Mouse (Mus musculus): ENCODE measurements at regions not wholly inside any gene's neighbourhood (a gene's known extent, or its start where the extent isn't known, plus 50 kb on each side); places are given as distances from the start of the nearest gene placed in this dataset.
A peak's percentile ranks its signal among the peaks of the same experiment; 100 is the strongest.

GRCm38 (mm10) chr19:21037448-21038077 lies 83.6 kb upstream of the Tmc1 start:
- H3K4me3 ChIP-seq (replicated peaks; ENCODE audit: extremely low read depth, low read depth, low read length): no peak overlapping the region
- H3K4me1 ChIP-seq (ENCODE audit: control insufficient read depth, insufficient read depth, low read length): peaks cover 8% of the 10 kb centered on the region
- no peak for TF ChIP-seq POLR2A (IDR thresholded peaks at IDR 0.05; ENCODE audit: borderline replicate concordance, extremely low read depth, low read depth, low read length)
- peak; percentile 72 for TF ChIP-seq CTCF (IDR thresholded peaks at IDR 0.05; ENCODE audit: insufficient read depth, low read length)
- peak; percentile 9 for DNase-seq
- WGBS: 27% methylated on average over 10 of the region's 10 CpGs

DNA sequence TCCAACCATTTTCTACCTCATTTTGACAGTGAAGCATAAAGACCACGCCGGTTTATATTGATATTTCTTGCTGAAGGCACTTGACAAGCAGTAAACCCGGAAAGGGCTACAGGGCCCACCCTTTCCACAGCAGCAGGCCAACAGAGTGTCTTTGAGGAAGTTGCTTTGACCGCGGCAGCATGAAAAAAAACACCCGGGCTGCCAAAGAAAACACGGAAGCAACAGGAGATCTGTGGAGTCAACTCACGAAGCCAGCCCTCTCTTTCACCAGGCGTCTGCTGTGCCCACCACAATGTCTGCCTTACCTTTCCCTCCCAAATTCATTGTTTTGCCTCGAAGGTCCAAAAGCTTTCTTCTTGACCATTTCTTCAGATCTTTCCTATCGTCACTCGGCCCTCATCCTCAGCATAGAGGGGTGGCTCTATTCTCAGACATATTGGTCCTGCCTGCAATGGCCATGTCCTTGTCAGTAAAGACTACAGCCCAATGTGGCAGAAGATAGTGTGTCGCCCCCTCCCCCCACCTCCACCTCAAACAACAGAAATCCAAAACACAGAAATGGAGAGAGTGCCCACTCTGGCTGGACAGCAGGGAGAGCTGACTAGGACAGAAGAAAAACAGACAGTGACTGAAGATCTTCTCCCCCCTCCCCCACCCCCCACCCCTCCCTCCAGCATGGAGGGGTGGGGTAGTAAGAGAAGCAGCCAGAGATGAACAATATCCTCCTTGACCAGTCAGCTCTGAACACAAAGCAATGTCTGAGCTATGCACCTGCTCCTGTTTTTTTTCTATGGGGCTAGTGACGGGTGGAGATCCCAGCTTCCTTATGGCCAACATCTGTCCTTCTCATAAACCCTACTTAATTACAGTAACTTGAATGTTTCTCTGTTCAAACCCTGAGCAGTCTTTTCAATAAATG lies 82.8 kb upstream of the Tmc1 start:
- Histone ChIP-seq H3K4me3 (replicated peaks; ENCODE audit: extremely low read depth, low read depth, low read length) (no peak overlapping the region), H3K4me1 (ENCODE audit: control insufficient read depth, insufficient read depth, low read length) (peaks cover 8% of the 10 kb centered on the region)
- TF ChIP-seq POLR2A (IDR thresholded peaks at IDR 0.05; ENCODE audit: borderline replicate concordance, extremely low read depth, low read depth, low read length) (peak; percentile 27; the same call in 1 of the 2 replicates), CTCF (IDR thresholded peaks at IDR 0.05; ENCODE audit: insufficient read depth, low read length) (no peak)
- WGBS: 36% methylated on average over 14 of the region's 14 CpGs
- peak; percentile 34 for DNase-seq

DNA sequence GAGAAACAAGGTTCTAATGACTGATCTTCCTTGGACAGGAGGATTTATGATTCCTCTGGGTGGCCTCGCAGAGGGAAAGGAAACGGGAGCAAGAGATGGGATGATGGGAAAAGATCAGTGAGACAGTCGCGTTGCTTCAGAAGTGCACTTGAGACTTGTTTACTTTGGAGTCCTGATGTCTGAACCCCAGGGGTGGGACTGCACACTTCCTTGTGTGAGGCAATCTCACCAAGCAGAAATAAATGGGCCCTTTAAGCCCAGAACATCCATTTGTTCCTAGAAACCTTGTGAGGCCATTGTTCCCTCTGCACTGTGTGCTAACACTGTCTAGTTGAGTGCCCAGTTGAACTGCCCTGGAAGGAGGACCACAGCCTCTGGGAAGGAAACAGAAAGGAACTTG lies 81.5 kb upstream of the Tmc1 start:
- TF ChIP-seq CTCF (IDR thresholded peaks at IDR 0.05; ENCODE audit: insufficient read depth, low read length) (no peak), POLR2A (IDR thresholded peaks at IDR 0.05; ENCODE audit: borderline replicate concordance, extremely low read depth, low read depth, low read length) (no peak)
- DNase-seq: no peak
- Histone ChIP-seq H3K4me3 (replicated peaks; ENCODE audit: extremely low read depth, low read depth, low read length) (no peak overlapping the region), H3K4me1 (ENCODE audit: control insufficient read depth, insufficient read depth, low read length) (peaks cover 8% of the 10 kb centered on the region)
- 32% methylated on average over 4 of the region's 4 CpGs for WGBS

DNA sequence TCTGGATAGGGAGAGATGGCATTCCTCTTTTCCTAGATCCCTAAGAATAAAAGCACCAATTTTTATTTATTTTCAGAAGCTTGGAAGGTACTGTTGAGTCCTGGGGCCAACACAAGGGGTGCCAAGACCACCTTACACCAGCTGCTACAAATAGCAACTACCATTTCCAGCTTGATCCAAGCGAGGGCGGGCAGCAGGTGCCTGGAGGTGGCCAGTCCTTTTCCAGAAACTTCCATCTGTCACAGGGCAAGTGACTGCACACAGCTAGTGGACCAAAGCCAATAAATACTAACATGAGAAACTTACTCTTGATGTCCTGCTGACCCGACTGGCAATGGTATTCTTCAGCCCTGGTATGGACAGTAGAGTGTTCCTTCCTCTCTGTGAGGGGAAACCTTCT lies 80.0 kb upstream of the Tmc1 start:
- 90% methylated on average over 3 of the region's 3 CpGs for WGBS
- TF ChIP-seq POLR2A (IDR thresholded peaks at IDR 0.05; ENCODE audit: borderline replicate concordance, extremely low read depth, low read depth, low read length) (no peak), CTCF (IDR thresholded peaks at IDR 0.05; ENCODE audit: insufficient read depth, low read length) (no peak)
- DNase-seq: no peak
- peaks cover 8% of the 10 kb centered on the region for H3K4me1 ChIP-seq (ENCODE audit: control insufficient read depth, insufficient read depth, low read length)
- no peak overlapping the region for H3K4me3 ChIP-seq (replicated peaks; ENCODE audit: extremely low read depth, low read depth, low read length)

DNA sequence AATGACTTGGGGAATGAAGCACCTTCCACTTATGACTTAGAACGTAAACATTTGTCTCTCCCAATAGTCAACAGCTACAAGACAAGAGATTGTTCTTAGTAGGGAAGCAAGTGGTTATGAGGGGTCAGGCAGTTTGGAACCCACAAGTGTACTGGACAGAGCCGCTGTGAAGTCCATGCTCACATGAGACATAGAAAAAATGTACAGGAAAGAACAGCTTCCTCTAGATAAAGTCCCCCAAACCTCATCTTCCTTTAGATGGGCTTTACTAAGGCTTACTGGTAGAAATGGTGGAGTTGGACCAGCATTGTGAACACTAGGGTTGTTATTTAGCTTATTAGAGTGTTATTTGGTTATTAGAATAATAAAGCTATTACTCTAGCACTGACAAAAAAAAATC lies 78.6 kb upstream of the Tmc1 start:
- no peak for DNase-seq
- WGBS: 64% methylated on average over 2 of the region's 2 CpGs
- TF ChIP-seq CTCF (IDR thresholded peaks at IDR 0.05; ENCODE audit: insufficient read depth, low read length) (no peak), POLR2A (IDR thresholded peaks at IDR 0.05; ENCODE audit: borderline replicate concordance, extremely low read depth, low read depth, low read length) (no peak)
- Histone ChIP-seq H3K4me3 (replicated peaks; ENCODE audit: extremely low read depth, low read depth, low read length) (no peak overlapping the region), H3K4me1 (ENCODE audit: control insufficient read depth, insufficient read depth, low read length) (peaks cover 5% of the 10 kb centered on the region)

DNA sequence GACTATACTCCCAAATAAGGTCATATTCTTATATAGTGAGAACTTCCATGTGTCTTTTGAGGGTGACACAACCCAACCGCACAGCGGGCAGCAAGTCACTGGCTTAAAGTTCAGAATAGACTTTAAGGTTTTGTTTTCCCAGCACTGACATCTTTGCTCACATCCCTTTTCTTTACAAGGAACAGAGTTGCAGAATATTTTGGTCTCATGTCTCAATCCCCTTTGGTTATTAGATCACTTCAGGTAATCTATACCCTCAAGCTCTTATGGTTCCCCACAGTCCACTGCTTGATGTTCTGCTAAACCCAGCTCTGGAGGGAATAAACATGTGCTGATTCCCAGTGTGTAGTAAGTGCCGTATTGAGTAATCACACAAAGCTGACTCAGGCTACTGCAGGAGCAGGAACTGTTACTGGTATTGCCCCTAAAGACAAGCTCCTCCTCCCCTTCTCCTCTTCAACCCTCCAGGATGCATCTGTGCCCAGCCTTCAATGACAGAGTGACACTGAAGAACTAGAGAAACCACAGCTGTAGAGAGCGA lies 77.8 kb upstream of the Tmc1 start:
- DNase-seq: no peak
- TF ChIP-seq CTCF (IDR thresholded peaks at IDR 0.05; ENCODE audit: insufficient read depth, low read length): no peak
- no peak for TF ChIP-seq POLR2A (IDR thresholded peaks at IDR 0.05; ENCODE audit: borderline replicate concordance, extremely low read depth, low read depth, low read length)
- Histone ChIP-seq H3K4me1 (ENCODE audit: control insufficient read depth, insufficient read depth, low read length) (peaks cover 4% of the 10 kb centered on the region), H3K4me3 (replicated peaks; ENCODE audit: extremely low read depth, low read depth, low read length) (no peak overlapping the region)
- WGBS: 75% methylated on average over 4 of the region's 4 CpGs

DNA sequence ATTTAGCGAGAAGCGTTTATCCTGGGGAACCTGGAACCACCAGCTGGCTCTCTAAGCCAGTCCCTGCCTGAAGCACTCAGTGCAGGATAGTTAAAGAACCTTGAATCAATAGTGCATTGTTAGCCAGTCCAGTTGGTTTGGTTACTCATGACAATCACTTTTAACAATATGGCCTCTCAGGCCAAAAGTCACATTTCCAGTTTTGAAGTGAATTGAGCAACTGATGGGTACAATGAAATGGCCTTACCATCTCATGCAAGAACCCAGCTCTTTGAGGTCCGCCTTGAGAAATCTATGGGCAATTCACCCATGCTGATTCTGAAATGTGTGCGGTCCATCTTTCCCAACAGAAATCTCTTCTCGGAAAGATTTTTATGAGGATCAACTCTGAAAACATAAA lies 77.0 kb upstream of the Tmc1 start:
- Histone ChIP-seq H3K4me1 (ENCODE audit: control insufficient read depth, insufficient read depth, low read length) (peaks cover 2% of the 10 kb centered on the region), H3K4me3 (replicated peaks; ENCODE audit: extremely low read depth, low read depth, low read length) (no peak overlapping the region)
- no peak for DNase-seq
- 72% methylated on average over 5 of the region's 5 CpGs for WGBS
- no peak for TF ChIP-seq CTCF (IDR thresholded peaks at IDR 0.05; ENCODE audit: insufficient read depth, low read length)
- TF ChIP-seq POLR2A (IDR thresholded peaks at IDR 0.05; ENCODE audit: borderline replicate concordance, extremely low read depth, low read depth, low read length): no peak

DNA sequence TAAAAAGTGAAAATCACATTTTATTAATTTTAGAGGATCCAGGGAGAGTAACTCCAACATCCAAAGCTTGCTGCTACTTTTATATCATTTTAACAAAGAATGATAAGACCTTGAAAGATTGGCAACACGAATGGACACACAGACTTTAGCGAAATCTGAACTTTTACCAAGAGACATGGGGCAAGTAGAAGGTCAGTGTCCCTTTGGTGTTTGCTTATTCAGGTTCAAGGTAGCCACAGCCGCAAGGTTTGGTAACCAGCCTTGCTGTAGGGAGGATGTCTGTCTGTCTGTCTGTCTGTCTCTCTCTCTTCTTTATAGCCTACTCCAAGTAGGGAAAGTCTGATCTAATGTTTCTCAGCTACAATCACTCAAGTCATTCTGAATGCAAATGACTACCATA lies 75.0 kb upstream of the Tmc1 start:
- 84% methylated on average over 3 of the region's 3 CpGs for WGBS
- TF ChIP-seq POLR2A (IDR thresholded peaks at IDR 0.05; ENCODE audit: borderline replicate concordance, extremely low read depth, low read depth, low read length): no peak
- TF ChIP-seq CTCF (IDR thresholded peaks at IDR 0.05; ENCODE audit: insufficient read depth, low read length): no peak
- DNase-seq: no peak
- Histone ChIP-seq H3K4me3 (replicated peaks; ENCODE audit: extremely low read depth, low read depth, low read length) (no peak overlapping the region), H3K4me1 (ENCODE audit: control insufficient read depth, insufficient read depth, low read length) (no peaks in the 10 kb centered on the region)

GRCm38 (mm10) chr19:21012391-21012790 lies 58.4 kb upstream of the Tmc1 start:
- WGBS: 87% methylated on average over 9 of the region's 10 CpGs

More at GRCm38 (mm10) chr19:21012391-21012790, 58.4 kb upstream of the Tmc1 start:
- DNase-seq: no peak
- H3K4me3 ChIP-seq (replicated peaks; ENCODE audit: extremely low read depth, low read depth, low read length): no peak overlapping the region
- no peaks in the 10 kb centered on the region for H3K4me1 ChIP-seq (ENCODE audit: control insufficient read depth, insufficient read depth, low read length)
- TF ChIP-seq POLR2A (IDR thresholded peaks at IDR 0.05; ENCODE audit: borderline replicate concordance, extremely low read depth, low read depth, low read length) (no peak), CTCF (IDR thresholded peaks at IDR 0.05; ENCODE audit: insufficient read depth, low read length) (no peak)

Data from lung, adult 2 months (tissue).